Mouse (Mus musculus) E14TG2a.4 (cell line): ENCODE results near the gene Ccn1.

Source experiments
- H3K27me3 ChIP-seq: 2 replicates; pipeline ENCODE4 v1.6.1; 2014; ENCODE audit warnings: low read length, control low read depth; ENCODE audit not compliant: insufficient read depth
- H3K36me3 ChIP-seq: 2 replicates; pipeline ENCODE4 v1.6.1; 2014; ENCODE audit warnings: low read length, control low read depth; ENCODE audit not compliant: insufficient read depth
- H3K4me1 ChIP-seq: replicated peaks from 2 replicates; pipeline ENCODE4 v1.6.1; 2014; ENCODE audit warnings: low read depth, low read length, control low read depth
- H3K4me3 ChIP-seq: replicated peaks from 2 replicates; pipeline ENCODE4 v1.5.1; 2014; ENCODE audit warnings: mild to moderate bottlenecking, low read length
- H3K9me3 ChIP-seq: 2 replicates; pipeline ENCODE4 v1.6.1; 2014; ENCODE audit warnings: low read length, control low read depth
- CTCF ChIP-seq: conservative IDR thresholded peaks from 2 replicates; pipeline ENCODE4 v1.5.1; 2014; ENCODE audit warnings: low read length
- NANOG ChIP-seq: IDR thresholded peaks from 2 replicates; pipeline ENCODE4 v1.6.1; 2014; ENCODE audit warnings: borderline replicate concordance, low read length, mixed read lengths
- POU5F1 ChIP-seq: IDR thresholded peaks from 2 replicates; pipeline ENCODE4 v1.6.1; 2014; ENCODE audit warnings: low read length, borderline replicate concordance

The Ccn1 gene

DNA sequence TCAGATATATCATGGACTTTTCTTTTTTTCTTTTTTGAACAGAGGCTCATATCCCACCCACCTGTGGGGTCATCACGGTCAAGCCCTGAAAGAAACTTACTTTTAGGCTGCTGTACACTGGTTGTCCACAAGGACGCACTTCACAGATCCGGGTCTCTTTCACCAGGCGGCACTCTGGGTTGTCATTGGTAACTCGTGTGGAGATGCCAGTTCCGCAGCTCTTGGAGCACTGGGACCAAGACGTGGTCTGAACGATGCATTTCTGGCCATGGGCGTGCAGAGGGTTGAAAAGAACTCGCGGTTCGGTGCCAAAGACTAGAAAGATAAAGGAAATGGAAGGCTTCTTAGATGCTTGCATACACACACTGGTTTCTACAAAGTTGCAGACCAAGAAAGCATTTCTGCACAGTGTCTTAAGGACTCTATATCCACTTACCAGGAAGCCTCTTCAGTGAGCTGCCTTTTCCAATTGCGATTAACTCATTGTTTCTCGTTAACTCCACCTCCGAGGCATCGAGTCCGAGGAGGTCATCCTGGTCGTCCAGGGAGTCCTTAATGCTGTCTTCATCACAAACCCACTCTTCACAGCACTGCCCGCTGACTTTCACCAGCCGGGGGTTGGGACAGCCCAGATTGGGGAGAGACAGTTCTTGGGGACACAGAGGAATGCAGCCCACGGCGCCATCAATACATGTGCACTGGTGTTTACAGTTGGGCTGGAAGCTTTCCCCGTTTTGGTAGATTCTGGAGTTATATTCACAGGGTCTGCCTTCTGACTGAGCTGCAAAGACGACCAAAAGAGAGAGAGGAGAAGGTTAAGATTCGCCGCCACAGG, 1.5 kb downstream of the Ccn1 start:
- peak overlapping the region; percentile 80 for H3K4me3 ChIP-seq
- H3K27me3 ChIP-seq, result peaks cover 52% of the 10 kb centered on the region
- H3K36me3 ChIP-seq, result peaks cover 13% of the 10 kb centered on the region
- peaks cover 56% of the 10 kb centered on the region for H3K4me1 ChIP-seq
- TF ChIP-seq CTCF, result peak; percentile 21; the same call in 1 of the 2 replicates
- no peak for TF ChIP-seq NANOG
- TF ChIP-seq POU5F1, result no peak
- H3K9me3 ChIP-seq, result peaks cover 21% of the 10 kb centered on the region

DNA sequence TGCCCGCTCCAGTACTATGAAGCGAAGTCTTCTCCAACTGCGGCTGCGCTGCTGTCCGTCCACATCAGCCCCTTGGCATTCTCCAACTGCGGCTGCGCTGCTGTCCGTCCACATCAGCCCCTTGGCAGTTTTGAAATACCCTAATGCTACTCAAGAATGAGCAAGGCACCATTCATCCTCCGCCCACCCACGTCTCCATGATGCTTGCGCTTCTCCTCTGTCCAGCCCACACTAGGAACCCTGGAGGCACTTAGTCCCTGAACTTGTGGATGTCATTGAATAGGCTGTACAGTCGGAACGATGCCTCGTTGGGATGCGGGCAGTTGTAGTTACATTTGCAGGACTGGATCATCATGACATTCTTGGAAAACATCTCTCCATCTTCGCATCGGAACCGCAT, 2.4 kb downstream of the Ccn1 start:
- peaks cover 13% of the 10 kb centered on the region for H3K36me3 ChIP-seq
- peaks cover 50% of the 10 kb centered on the region for H3K27me3 ChIP-seq
- peaks cover 14% of the 10 kb centered on the region for H3K9me3 ChIP-seq
- no peak overlapping the region for H3K4me3 ChIP-seq
- TF ChIP-seq NANOG (no peak), POU5F1 (no peak)
- H3K4me1 ChIP-seq, result peaks cover 58% of the 10 kb centered on the region

DNA sequence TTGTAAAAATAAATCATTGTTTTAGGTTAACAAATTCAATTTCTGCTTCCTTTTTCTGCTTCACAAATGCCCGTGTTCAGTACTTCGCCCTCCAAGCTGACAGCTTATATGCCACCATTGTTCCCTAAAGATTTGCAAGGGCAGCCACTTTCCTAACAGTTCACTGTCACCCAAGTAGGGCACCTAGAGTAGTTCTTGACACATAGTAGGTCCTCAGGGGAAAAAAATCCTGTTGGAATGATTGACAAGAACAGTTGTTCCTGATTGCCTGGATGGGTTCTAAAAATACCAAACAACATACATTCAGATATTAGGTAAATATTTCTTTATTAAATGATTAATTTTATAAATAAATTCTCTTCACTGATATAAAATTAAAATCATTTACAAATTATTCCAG, 3.1 kb downstream of the Ccn1 start:
- peaks cover 50% of the 10 kb centered on the region for H3K4me1 ChIP-seq
- no peak for TF ChIP-seq NANOG
- TF ChIP-seq CTCF, result no peak
- no peak for TF ChIP-seq POU5F1
- no peak overlapping the region for H3K4me3 ChIP-seq
- H3K27me3 ChIP-seq, result peaks cover 45% of the 10 kb centered on the region
- peaks cover 7% of the 10 kb centered on the region; the same call in 1 of the 2 replicates for H3K9me3 ChIP-seq
- peaks cover 13% of the 10 kb centered on the region for H3K36me3 ChIP-seq

DNA sequence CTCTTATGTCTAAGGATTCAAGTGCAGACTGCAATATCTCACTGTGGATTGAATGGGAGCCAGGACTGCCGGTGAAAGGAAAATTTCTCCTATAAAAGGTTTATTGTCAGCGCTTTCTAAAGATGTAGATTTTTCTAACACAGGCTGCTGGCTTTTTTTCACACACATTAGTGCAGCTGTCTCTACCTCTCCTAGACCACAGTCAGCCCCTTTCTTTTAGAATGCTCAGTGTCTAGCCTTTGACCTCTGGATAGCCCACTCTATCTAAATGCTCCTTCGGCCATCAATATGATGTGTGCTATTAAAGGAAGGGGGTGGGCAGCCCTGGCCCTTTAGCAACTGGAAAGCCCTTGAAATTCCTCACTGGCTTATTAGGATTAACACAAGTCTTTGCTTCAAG, 3.8 kb downstream of the Ccn1 start:
- Histone ChIP-seq H3K4me3 (no peak overlapping the region), H3K9me3 (0 out of 2 replicates have a peak, but pooled peaks cover under 1% of the 10 kb centered on the region), H3K27me3 (peaks cover 45% of the 10 kb centered on the region), H3K4me1 (peaks cover 49% of the 10 kb centered on the region), H3K36me3 (peaks cover 13% of the 10 kb centered on the region)
- no peak for TF ChIP-seq CTCF
- no peak for TF ChIP-seq NANOG
- no peak for TF ChIP-seq POU5F1

DNA sequence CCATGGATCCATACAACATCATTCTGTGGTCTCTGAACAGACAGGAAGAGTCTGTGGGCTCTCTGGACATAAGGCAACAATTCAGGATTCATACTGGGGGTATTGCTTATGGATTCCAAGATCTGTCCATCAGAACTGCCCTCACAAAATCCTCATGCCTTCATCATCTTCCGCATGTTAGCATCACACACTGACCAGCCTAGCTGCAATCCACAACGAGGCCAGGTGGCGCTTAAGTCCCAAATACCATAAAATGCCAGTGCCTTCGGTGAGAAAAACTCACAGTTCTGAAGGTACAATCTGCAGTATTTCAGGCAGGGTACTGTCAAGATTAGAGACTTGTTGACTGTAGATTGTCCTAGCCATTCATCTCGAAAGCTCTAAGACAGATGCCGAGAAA, 4.3 kb downstream of the Ccn1 start:
- H3K4me3 ChIP-seq, result no peak overlapping the region
- H3K4me1 ChIP-seq, result peaks cover 44% of the 10 kb centered on the region
- no peaks in the 10 kb centered on the region for H3K9me3 ChIP-seq
- H3K36me3 ChIP-seq, result peaks cover 13% of the 10 kb centered on the region
- TF ChIP-seq NANOG, result no peak
- TF ChIP-seq POU5F1, result no peak
- TF ChIP-seq CTCF, result no peak
- H3K27me3 ChIP-seq, result peaks cover 41% of the 10 kb centered on the region

DNA sequence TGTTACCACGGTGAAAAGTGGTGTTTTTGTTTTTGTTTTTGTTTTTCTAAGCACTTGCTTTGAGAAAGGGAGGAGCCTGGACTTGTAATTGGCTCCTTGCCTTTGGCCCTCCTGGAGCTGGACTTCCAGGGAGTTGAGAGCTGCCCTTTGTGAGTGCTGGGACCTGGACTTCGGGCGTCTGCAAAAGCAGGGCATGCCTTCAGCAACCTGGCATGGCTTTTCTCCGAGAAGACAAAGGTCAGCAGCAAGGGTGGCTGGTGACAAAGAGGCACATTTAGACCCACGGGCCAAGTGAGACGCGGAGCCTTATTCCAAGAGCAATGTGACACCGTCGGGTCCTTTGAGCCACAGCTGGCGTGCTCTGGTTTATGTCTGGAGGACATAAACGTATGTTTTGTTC, 6.9 kb downstream of the Ccn1 start:
- Histone ChIP-seq H3K9me3 (no peaks in the 10 kb centered on the region), H3K4me1 (peaks cover 24% of the 10 kb centered on the region), H3K36me3 (peaks cover 8% of the 10 kb centered on the region), H3K4me3 (no peak overlapping the region), H3K27me3 (peaks cover 32% of the 10 kb centered on the region)
- TF ChIP-seq NANOG, result no peak
- TF ChIP-seq POU5F1, result no peak
- no peak for TF ChIP-seq CTCF

DNA sequence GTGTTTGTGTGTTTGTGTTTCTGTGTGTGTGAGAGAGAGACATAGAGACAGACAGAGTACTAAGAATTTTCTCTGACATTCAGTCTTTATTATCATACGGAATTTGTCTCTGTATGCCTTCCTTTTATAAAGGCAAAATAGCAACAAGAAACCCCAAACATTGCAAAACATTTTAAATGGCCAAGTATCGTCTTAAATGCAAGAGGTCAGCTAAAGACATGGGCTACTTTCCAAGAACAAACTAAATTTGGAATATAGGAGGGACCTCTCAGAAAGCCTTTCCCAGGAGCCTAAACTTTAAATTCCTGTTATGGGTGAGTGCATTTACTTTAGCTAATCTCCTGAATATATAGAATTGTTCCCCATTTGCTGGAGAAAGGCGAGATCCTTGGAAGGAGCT, 7.9 kb downstream of the Ccn1 start:
- TF ChIP-seq CTCF (no peak), NANOG (no peak), POU5F1 (no peak)
- H3K27me3 ChIP-seq, result peaks cover 27% of the 10 kb centered on the region
- H3K4me3 ChIP-seq, result no peak overlapping the region
- no peaks in the 10 kb centered on the region for H3K36me3 ChIP-seq
- peaks cover 16% of the 10 kb centered on the region for H3K4me1 ChIP-seq
- H3K9me3 ChIP-seq, result no peaks in the 10 kb centered on the region

DNA sequence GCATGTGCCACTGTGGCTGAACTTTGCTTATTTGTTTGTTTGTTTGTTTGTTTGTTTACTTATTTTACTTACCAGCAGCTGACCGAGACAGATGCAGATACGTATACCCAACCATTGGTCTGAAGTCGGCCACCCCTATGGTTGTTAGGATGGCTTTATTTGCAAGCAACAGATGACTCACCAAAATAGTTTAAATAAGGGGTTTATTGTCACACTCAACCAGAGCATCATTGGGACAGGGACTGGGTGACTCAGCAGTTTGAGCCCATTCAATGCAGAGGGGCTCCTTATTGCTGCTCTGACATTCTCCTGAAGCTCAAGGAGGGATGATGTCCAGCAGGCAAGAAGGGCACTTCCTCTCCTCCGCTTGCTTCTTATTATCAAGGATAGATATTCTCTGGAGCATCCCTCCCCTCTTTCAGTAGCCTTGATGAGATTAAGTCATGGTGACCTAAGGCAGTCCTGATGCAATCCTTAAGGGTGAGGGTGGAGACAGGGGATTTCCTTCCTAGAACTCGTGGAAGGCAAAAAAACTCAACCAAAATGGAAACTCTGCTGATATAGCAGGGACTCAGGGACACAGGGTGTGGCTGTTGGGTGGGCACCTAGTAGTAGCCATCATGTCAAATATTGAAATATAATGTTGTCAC, 8.6 kb downstream of the Ccn1 start:
- H3K36me3 ChIP-seq, result no peaks in the 10 kb centered on the region
- TF ChIP-seq POU5F1 (no peak), CTCF (no peak), NANOG (no peak)
- peaks cover 28% of the 10 kb centered on the region for H3K27me3 ChIP-seq
- H3K4me1 ChIP-seq, result peaks cover 16% of the 10 kb centered on the region
- no peaks in the 10 kb centered on the region for H3K9me3 ChIP-seq
- no peak overlapping the region for H3K4me3 ChIP-seq

DNA sequence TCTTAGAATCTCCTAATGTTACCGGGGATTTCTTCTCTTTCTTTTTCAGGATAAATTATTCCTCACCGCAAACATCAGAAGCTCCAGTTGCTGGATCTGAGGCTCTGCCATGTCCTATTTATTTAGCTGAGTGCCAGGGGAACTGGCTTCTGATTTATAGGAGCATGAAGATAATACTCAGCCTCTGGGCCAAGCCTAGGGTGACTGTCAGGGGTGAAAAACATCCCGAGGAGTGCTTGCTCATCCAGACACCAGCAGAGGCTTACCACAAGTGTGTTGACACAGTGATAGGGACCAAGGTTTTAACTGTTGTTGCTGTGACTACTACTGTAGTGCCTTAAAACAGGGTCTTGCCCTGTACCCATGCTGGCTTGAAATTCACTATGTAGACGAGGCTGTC, 9.2 kb downstream of the Ccn1 start:
- TF ChIP-seq NANOG (no peak), POU5F1 (no peak), CTCF (no peak)
- Histone ChIP-seq H3K4me1 (peaks cover 16% of the 10 kb centered on the region), H3K27me3 (peaks cover 31% of the 10 kb centered on the region), H3K36me3 (no peaks in the 10 kb centered on the region), H3K9me3 (no peaks in the 10 kb centered on the region), H3K4me3 (no peak overlapping the region)
